Mouse (Mus musculus) activated CD4-positive, CD25-positive, alpha-beta regulatory T cell, adult 4 months (primary cell): Measurements from ENCODE around the gene Tmem38a. TPM values are rescaled to one million over a fixed set of nuclear protein-coding genes. Genes with fewer than 3 reads are reported as not detected.

Source experiments
- ATAC-seq: one replicate; pipeline ENCODE4 v1.8.0; 2017
- polyA plus RNA-seq, 2 experiments: library from polyadenylated mRNA; unstranded; fragments of 100-300 nt; shearing (Covaris generic); gene quantifications; one replicate each; pipeline ENCODE4 v1.2.1; 2017

The Tmem38a gene
- polyA plus RNA-seq, 2 experiments from 2014 or later, result 0.56 to 1.5 TPM

DNA sequence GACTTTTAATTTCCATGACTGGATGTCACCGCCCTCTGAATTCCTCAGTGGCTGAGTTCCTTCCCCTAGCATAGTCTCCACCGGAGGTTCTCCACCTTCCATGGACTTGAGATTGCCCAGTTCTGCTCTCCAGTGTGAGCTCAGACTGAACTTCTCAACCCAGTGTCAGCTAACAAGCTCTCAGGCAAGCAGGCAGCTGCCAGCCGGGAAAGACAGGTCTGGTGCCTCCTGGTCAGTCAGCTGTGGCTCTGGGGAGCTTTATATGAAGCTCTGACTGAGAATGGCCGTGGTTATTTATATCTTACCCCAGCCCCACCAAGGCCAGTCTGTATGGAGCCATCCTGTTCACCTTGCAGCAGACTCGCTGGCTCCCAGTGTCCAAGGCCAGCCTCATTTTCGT, 12.5 kb downstream of the Tmem38a start:
- ATAC-seq, result no peak

DNA sequence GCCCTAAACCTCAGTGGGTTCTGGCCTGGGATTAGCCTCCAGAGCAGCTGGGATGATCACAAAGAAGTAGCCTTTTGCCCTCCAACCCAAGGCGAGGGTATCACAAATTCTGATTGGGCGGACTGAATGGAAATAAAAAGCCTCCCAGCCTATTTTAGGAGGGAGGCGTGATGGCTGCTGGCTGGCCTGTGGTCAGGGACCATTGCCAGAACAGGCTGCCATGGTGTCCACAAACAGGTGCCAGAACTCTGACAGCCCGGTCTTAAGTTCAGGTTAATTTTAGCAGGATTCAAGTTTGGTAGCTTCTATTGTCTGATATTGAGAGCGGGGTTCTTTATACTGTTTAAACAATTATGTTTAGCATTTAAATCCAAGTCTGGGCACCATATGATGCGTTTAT, 16.0 kb downstream of the Tmem38a start:
- ATAC-seq, result no peak

DNA sequence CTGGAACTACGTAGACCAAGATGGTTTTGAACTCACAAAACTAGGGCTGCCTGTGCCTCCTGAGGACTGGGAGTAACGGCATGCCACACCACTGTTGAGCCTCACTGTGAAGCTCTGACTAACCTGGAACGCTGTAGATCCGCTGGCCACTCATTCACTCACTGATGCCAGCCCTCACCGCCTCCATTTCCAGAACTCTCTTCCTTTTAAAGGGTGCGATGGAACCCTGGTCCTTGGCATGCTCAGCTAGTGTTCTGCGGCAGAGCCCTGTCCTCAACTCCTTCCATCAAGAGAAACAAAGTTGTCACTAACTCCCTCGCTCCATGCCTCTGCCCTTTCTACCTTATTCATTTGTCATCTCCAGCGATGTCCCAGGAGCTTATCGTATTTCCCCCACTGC, 17.0 kb downstream of the Tmem38a start:
- ATAC-seq, result no peak

DNA sequence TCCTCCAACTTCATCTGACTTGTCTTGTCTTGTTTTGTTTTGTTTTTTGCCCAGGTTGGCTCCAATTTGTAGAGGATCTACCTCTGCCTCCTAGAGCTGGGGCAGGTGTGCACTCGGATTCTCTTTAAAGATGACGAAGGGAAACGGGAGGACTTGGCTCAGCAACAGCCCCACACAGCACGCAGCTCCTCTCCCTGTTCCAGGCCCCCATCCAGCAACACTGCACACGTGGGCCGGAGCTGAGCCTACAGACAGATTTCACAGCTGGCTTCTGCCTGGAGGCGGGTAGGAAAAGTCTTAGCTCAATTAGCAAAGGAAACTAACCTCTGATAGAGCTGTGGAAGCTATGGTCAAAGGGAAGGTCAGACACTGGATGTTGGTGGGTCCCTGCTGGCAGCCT, 17.4 kb downstream of the Tmem38a start:
- no peak for ATAC-seq

DNA sequence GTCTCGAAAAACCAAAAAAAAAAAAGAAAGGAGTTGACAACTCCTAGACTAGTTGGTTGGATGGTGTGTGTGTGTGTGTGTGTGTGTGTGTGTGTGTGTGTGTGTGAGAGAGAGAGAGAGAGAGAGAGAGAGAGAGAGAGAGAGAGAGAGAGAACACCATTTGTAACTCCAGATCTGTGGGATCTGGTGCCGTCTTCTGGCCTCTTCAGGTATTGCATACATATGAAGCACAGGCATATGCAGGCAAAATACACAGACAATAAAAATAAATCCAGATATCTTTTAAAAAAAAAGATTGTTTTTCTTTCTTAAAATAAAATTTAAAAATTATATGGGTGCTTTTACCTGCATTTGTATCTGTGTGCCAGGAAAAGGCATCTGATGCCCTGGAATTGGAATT, 18.3 kb downstream of the Tmem38a start:
- no peak for ATAC-seq

Other genes starting within 250 kb of the Tmem38a start
- 10 to 100 TPM; 43.2 to 52.4 TPM for gene Eps15l1, start 150.6 kb upstream of the Tmem38a start, polyA plus RNA-seq
- under 1 TPM; 0.36 to 0.81 TPM for gene Calr3, start 128.2 kb upstream of the Tmem38a start, polyA plus RNA-seq
- gene 1700030K09Rik, start 128.2 kb upstream of the Tmem38a start, polyA plus RNA-seq, result 1 to 10 TPM; 3.7 to 5.3 TPM
- gene Cherp, start 96.8 kb upstream of the Tmem38a start, polyA plus RNA-seq, result 10 to 100 TPM; 52.7 to 65.0 TPM
- gene Slc35e1, start 79.4 kb upstream of the Tmem38a start, polyA plus RNA-seq, result 1 to 10 TPM; 6.9 to 7.3 TPM
- 1 to 10 TPM; 4.9 to 5.8 TPM for gene Med26, start 23.8 kb upstream of the Tmem38a start, polyA plus RNA-seq
- 10 to 100 TPM; 81.4 to 85.5 TPM for gene Smim7, start 967 bp upstream of the Tmem38a start, polyA plus RNA-seq
- gene Nwd1, start 74.7 kb downstream of the Tmem38a start, polyA plus RNA-seq, result not detected
- gene Sin3b, start 151.2 kb downstream of the Tmem38a start, polyA plus RNA-seq, result 100 to 1,000 TPM; 115 to 120 TPM
- 1 to 10 TPM; 8.1 to 10.0 TPM for gene F2rl3, start 189.8 kb downstream of the Tmem38a start, polyA plus RNA-seq